Mouse (Mus musculus): ENCODE measurements around the gene Pou2f1. TPM values are rescaled to one million over a fixed set of nuclear protein-coding genes. Genes with fewer than 3 reads are reported as not detected.
A peak's percentile ranks its signal among the peaks of the same experiment; 100 is the strongest.

Pou2f1 gene
- polyA plus RNA-seq (2014; fragmentation: Nextera tagmentation; extraction: Ambion mirVana), result 25.0 and 26.1 TPM in 2 replicates

- under 1% methylated on average over 47 of the region's 61 CpGs for WGBS
- H3K9ac ChIP-seq (ENCODE audit: low read depth, low read length), result peak within 1 kb of the TSS; percentile 99
- no peaks in the 10 kb centered on the region for H3K9me3 ChIP-seq (ENCODE audit: control insufficient read depth, low read length)
- H3K4me3 ChIP-seq (ENCODE audit: low read depth, low read length), result peak within 1 kb of the TSS; percentile 99
- H3K4me1 ChIP-seq (replicated peaks; ENCODE audit: control insufficient read depth, insufficient read depth, low read length), result no peaks in the 10 kb centered on the region; the same call in 1 of the 2 replicates
- H3K27me3 ChIP-seq (ENCODE audit: control insufficient read depth, insufficient read depth, low read length), result no peaks in the 10 kb centered on the region
- ATAC-seq (ENCODE audit: low FRiP score) (peak; percentile 90), DNase-seq (ENCODE audit: low spot score) (peak; percentile 99)
- H3K4me2 ChIP-seq (replicated peaks; ENCODE audit: low read depth, low read length), result peak within 1 kb of the TSS; percentile 89
- peak within 1 kb of the TSS; percentile 94 for H3K27ac ChIP-seq (ENCODE audit: low read depth, low read length)
- no peaks in the 10 kb centered on the region for H3K36me3 ChIP-seq (ENCODE audit: control insufficient read depth, insufficient read depth, low read length)
Observed at GRCm38 (mm10) chr1:166002520-166003155, at the start of gene Pou2f1. Pou2f1 (minus strand) TSS chr1:166002678.

DNA sequence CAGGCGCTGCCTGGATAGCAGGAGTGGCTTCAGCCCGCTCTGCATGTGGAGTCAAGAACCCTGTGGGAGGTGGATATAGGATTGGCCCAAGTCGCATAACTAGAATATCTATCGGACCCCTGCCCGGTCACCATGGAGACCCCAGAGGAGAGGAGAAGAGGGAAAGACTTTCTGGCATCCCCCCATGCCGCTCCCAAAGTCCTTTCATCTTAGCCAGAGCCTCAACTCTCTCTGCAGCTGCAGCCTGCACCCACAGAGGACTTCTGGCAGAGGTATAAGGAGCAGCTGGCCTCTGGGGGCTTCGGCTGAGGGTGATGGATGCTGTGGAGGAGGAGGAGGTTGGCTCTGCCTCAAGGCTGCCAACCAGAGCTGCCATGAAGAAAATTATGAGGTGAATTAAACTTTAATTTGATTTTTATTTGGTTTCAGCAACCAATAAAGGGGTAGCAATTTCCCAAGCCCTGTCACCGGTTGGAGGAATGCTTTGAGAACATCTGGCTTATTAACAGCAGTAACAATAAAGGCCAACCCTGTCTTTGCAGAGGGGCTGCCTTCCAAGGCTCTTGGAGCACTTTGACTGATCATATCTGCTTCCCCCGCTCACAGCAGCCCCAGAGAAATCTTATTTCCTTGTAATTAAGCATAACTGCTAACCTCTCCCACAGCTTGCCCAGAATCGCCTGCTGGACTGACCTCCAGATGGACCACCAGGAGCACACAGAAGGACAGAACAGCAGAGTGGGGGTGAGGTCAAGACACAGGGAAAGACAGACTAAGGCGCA is 46.8 kb upstream of the Pou2f1 start:
- H3K36me3 ChIP-seq (ENCODE audit: control insufficient read depth, insufficient read depth, low read length), result no peaks in the 10 kb centered on the region
- H3K27me3 ChIP-seq (ENCODE audit: control insufficient read depth, insufficient read depth, low read length), result peaks cover 9% of the 10 kb centered on the region; the same call in 1 of the 2 replicates
- H3K4me1 ChIP-seq (replicated peaks; ENCODE audit: control insufficient read depth, insufficient read depth, low read length), result peaks cover 15% of the 10 kb centered on the region
- peak; percentile 70 for DNase-seq (ENCODE audit: low spot score)
- ATAC-seq (ENCODE audit: low FRiP score), result peak; percentile 66
- H3K9me3 ChIP-seq (ENCODE audit: control insufficient read depth, low read length), result no peaks in the 10 kb centered on the region
- no peak overlapping the region for H3K27ac ChIP-seq (ENCODE audit: low read depth, low read length)
- H3K4me2 ChIP-seq (replicated peaks; ENCODE audit: low read depth, low read length), result peak overlapping the region; percentile 73
- no peak overlapping the region for H3K9ac ChIP-seq (ENCODE audit: low read depth, low read length)
- no peak overlapping the region for H3K4me3 ChIP-seq (ENCODE audit: low read depth, low read length)
- 8% methylated on average over 11 of the region's 11 CpGs for WGBS

DNA sequence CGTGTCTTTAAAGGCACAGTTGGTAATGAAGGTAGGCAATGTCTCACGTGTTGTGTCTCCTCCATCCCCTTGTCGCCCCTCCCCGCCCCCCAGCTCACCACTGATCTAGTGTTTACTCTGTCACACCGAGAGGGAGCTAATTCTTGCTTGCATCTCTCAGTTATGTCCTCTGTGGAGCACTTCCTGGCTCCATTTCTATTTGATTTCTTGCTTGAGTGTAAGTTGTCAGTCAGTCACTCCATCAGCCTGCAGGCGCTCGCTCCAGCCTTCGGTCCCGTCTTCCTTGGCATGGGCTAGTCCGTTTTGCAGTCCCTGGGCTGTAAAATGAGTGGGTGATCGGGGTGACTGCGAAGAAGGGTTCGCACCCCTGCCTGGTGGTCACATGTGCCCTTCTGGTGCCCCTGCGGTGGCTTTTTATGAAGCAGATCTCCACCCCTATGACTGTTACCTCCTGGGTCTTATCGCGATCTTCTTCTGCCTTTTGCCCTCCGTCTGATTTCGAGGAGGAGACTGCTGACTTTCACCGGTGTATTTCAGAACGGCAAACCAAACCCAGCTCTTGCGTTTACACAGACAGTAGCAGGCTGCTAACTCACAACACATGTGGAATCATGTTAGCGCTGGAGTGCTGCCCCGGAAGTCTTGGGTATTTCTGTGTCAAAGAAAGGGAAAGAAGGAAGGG is 45.9 kb upstream of the Pou2f1 start:
- Histone ChIP-seq H3K27me3 (ENCODE audit: control insufficient read depth, insufficient read depth, low read length) (peaks cover 9% of the 10 kb centered on the region; the same call in 1 of the 2 replicates), H3K9ac (ENCODE audit: low read depth, low read length) (peak overlapping the region; percentile 25; the same call in 1 of the 2 replicates), H3K4me3 (ENCODE audit: low read depth, low read length) (peak overlapping the region; percentile 29), H3K4me1 (replicated peaks; ENCODE audit: control insufficient read depth, insufficient read depth, low read length) (peaks cover 14% of the 10 kb centered on the region), H3K4me2 (replicated peaks; ENCODE audit: low read depth, low read length) (peak overlapping the region; percentile 73), H3K36me3 (ENCODE audit: control insufficient read depth, insufficient read depth, low read length) (no peaks in the 10 kb centered on the region), H3K9me3 (ENCODE audit: control insufficient read depth, low read length) (no peaks in the 10 kb centered on the region), H3K27ac (ENCODE audit: low read depth, low read length) (no peak overlapping the region)
- DNase-seq (ENCODE audit: low spot score) (peak; percentile 64), ATAC-seq (ENCODE audit: low FRiP score) (no peak)
- WGBS, result under 1% methylated on average over 23 of the region's 23 CpGs

- H3K4me2 ChIP-seq (replicated peaks; ENCODE audit: low read depth, low read length), result peak overlapping the region; percentile 73
- no peaks in the 10 kb centered on the region for H3K36me3 ChIP-seq (ENCODE audit: control insufficient read depth, insufficient read depth, low read length)
- no peak overlapping the region for H3K27ac ChIP-seq (ENCODE audit: low read depth, low read length)
- H3K9me3 ChIP-seq (ENCODE audit: control insufficient read depth, low read length), result no peaks in the 10 kb centered on the region
- DNase-seq (ENCODE audit: low spot score) (peak; percentile 54), ATAC-seq (ENCODE audit: low FRiP score) (no peak)
- WGBS, result 4% methylated on average over 25 of the region's 25 CpGs
- peak overlapping the region; percentile 29 for H3K4me3 ChIP-seq (ENCODE audit: low read depth, low read length)
- H3K27me3 ChIP-seq (ENCODE audit: control insufficient read depth, insufficient read depth, low read length), result peaks cover 9% of the 10 kb centered on the region; the same call in 1 of the 2 replicates
- peaks cover 11% of the 10 kb centered on the region for H3K4me1 ChIP-seq (replicated peaks; ENCODE audit: control insufficient read depth, insufficient read depth, low read length)
- H3K9ac ChIP-seq (ENCODE audit: low read depth, low read length), result no peak overlapping the region; the same call in 1 of the 2 replicates
Observed at GRCm38 (mm10) chr1:166047505-166048170, 45.2 kb upstream of the Pou2f1 start.

GRCm38 (mm10) chr1:166045894-166046197 is 43.4 kb upstream of the Pou2f1 start:
- H3K27ac ChIP-seq (ENCODE audit: low read depth, low read length), result no peak overlapping the region
- H3K9me3 ChIP-seq (ENCODE audit: control insufficient read depth, low read length), result no peaks in the 10 kb centered on the region
- no peak overlapping the region for H3K4me2 ChIP-seq (replicated peaks; ENCODE audit: low read depth, low read length)
- no peak overlapping the region for H3K9ac ChIP-seq (ENCODE audit: low read depth, low read length)
- no peak overlapping the region for H3K4me3 ChIP-seq (ENCODE audit: low read depth, low read length)
- H3K36me3 ChIP-seq (ENCODE audit: control insufficient read depth, insufficient read depth, low read length), result no peaks in the 10 kb centered on the region
- 42% methylated on average over 4 of the region's 4 CpGs for WGBS
- peaks cover 9% of the 10 kb centered on the region; the same call in 1 of the 2 replicates for H3K27me3 ChIP-seq (ENCODE audit: control insufficient read depth, insufficient read depth, low read length)
- no peak for ATAC-seq (ENCODE audit: low FRiP score)
- H3K4me1 ChIP-seq (replicated peaks; ENCODE audit: control insufficient read depth, insufficient read depth, low read length), result peaks cover 11% of the 10 kb centered on the region
- no peak for DNase-seq (ENCODE audit: low spot score)

- H3K4me1 ChIP-seq (replicated peaks; ENCODE audit: control insufficient read depth, insufficient read depth, low read length), result peaks cover 11% of the 10 kb centered on the region
- ATAC-seq (ENCODE audit: low FRiP score), result no peak
- no peak overlapping the region for H3K4me3 ChIP-seq (ENCODE audit: low read depth, low read length)
Observed at GRCm38 (mm10) chr1:166045060-166045893, 42.8 kb upstream of the Pou2f1 start.

DNA sequence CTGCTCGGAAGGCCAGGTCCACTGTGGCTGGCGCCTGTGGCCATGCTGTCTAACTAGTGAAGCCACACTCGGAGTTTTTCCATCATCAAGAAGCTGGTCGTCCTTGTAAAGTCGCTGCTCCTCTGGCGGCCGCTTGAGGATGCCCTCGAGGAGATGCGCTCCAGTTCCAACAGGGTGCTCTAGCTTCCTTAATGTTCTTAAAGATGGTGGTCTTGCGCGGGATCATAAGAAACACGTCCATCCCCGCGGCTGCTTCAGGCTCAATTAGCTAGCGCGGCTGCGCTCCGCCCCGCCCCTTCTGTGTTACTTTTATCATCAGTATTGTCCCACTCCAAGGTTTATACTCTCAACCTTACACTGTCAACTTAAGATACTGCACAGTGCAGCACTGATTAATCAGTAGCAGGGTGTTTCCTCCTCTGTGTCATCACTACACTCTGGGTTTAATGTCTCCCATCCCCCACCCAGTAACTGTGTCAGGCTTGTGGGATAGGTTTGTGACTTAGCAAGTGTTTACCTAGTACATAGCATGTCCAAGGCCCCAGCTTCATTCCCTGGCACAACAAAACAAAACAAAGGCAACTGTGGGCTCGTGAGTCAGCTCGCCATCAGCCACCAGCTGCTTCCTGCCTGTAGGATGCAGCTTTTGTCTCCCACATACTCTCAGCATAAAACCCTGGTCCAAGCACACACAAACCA is 41.1 kb upstream of the Pou2f1 start:
- no peak overlapping the region for H3K4me3 ChIP-seq (ENCODE audit: low read depth, low read length)
- ATAC-seq (ENCODE audit: low FRiP score), result peak; percentile 55
- no peaks in the 10 kb centered on the region for H3K9me3 ChIP-seq (ENCODE audit: control insufficient read depth, low read length)
- 66% methylated on average over 21 of the region's 21 CpGs for WGBS
- H3K4me1 ChIP-seq (replicated peaks; ENCODE audit: control insufficient read depth, insufficient read depth, low read length), result peaks cover 11% of the 10 kb centered on the region
- H3K9ac ChIP-seq (ENCODE audit: low read depth, low read length), result no peak overlapping the region
- H3K27ac ChIP-seq (ENCODE audit: low read depth, low read length), result no peak overlapping the region
- H3K36me3 ChIP-seq (ENCODE audit: control insufficient read depth, insufficient read depth, low read length), result no peaks in the 10 kb centered on the region
- no peak overlapping the region for H3K4me2 ChIP-seq (replicated peaks; ENCODE audit: low read depth, low read length)
- peak; percentile 43 for DNase-seq (ENCODE audit: low spot score)
- H3K27me3 ChIP-seq (ENCODE audit: control insufficient read depth, insufficient read depth, low read length), result peaks cover 9% of the 10 kb centered on the region; the same call in 1 of the 2 replicates

More at GRCm38 (mm10) chr1:166045060-166045893, 42.8 kb upstream of the Pou2f1 start:
- Histone ChIP-seq H3K27me3 (ENCODE audit: control insufficient read depth, insufficient read depth, low read length) (peaks cover 9% of the 10 kb centered on the region; the same call in 1 of the 2 replicates), H3K9ac (ENCODE audit: low read depth, low read length) (no peak overlapping the region), H3K9me3 (ENCODE audit: control insufficient read depth, low read length) (no peaks in the 10 kb centered on the region), H3K4me2 (replicated peaks; ENCODE audit: low read depth, low read length) (no peak overlapping the region), H3K27ac (ENCODE audit: low read depth, low read length) (no peak overlapping the region), H3K36me3 (ENCODE audit: control insufficient read depth, insufficient read depth, low read length) (no peaks in the 10 kb centered on the region)
- peak; percentile 43 for DNase-seq (ENCODE audit: low spot score)
- 12% methylated on average over 14 of the region's 14 CpGs for WGBS

All from hindbrain, embryonic 11.5 days (tissue).